Mouse (Mus musculus) lung, embryonic 16.5 days (tissue): ENCODE results near the gene Shroom4. TPM values are rescaled to one million over a fixed set of nuclear protein-coding genes. Genes with fewer than 3 reads are reported as not detected.

ENCODE experiments used
- ATAC-seq: fragments of 200-750 bp; cut with Nextera tagmentation; 2 replicates; pipeline ENCODE4 v1.8.0; 2017; ENCODE audit warnings: low read depth, mild to moderate bottlenecking, moderate library complexity
- H3K27ac ChIP-seq: fragments of 300-500 bp; sonication (generic); 2 replicates; pipeline ENCODE4 v1.5.1; 2014; ENCODE audit warnings: mild to moderate bottlenecking, control low read depth, low read length
- H3K27me3 ChIP-seq: fragments of 300-500 bp; sonication (generic); 2 replicates; pipeline ENCODE4 v1.6.1; 2014; ENCODE audit warnings: low read depth, low read length, mixed read lengths; ENCODE audit not compliant: control insufficient read depth, insufficient read depth
- H3K36me3 ChIP-seq: fragments of 300-500 bp; sonication (generic); 2 replicates; pipeline ENCODE4 v1.6.1; 2014; ENCODE audit warnings: low read length; ENCODE audit not compliant: control insufficient read depth, insufficient read depth
- H3K4me1 ChIP-seq: fragments of 300-500 bp; sonication (generic); replicated peaks from 2 replicates; pipeline ENCODE4 v1.6.1; 2014; ENCODE audit warnings: low read length, mixed read lengths; ENCODE audit not compliant: control insufficient read depth, insufficient read depth
- H3K4me2 ChIP-seq: fragments of 300-500 bp; sonication (generic); 2 replicates; pipeline ENCODE4 v1.6.1; 2014; ENCODE audit warnings: low read depth, low read length, control low read depth
- H3K4me3 ChIP-seq: fragments of 300-500 bp; sonication (generic); 2 replicates; pipeline ENCODE4 v1.5.1; 2014; ENCODE audit warnings: mild to moderate bottlenecking, low read length, control low read depth
- H3K9ac ChIP-seq: fragments of 300-500 bp; sonication (generic); 2 replicates; pipeline ENCODE4 v1.6.1; 2014; ENCODE audit warnings: low read length, control low read depth
- H3K9me3 ChIP-seq: fragments of 300-500 bp; sonication (generic); 2 replicates; pipeline ENCODE4 v1.6.1; 2016; ENCODE audit warnings: low read length; ENCODE audit not compliant: control insufficient read depth
- WGBS: fragments of 180-500 bp; shearing (Covaris S2); extraction: QIAGEN DNeasy Blood & Tissue Kit; methylation state at CpG from one replicate; pipeline ENCODE4 v1.1.7; 2014; 5-methylcytosine and 5-hydroxymethylcytosine counted together
- polyA plus RNA-seq: library from polyadenylated mRNA; unstranded; fragments of >200 nt; fragmentation: Nextera tagmentation; extraction: Ambion mirVana; gene quantifications from 2 replicates; pipeline ENCODE4 v1.2.1, GENCODE M21; 2015

Gene Shroom4
- polyA plus RNA-seq, 1 experiment from 2014 or later: 8.3 TPM

DNA sequence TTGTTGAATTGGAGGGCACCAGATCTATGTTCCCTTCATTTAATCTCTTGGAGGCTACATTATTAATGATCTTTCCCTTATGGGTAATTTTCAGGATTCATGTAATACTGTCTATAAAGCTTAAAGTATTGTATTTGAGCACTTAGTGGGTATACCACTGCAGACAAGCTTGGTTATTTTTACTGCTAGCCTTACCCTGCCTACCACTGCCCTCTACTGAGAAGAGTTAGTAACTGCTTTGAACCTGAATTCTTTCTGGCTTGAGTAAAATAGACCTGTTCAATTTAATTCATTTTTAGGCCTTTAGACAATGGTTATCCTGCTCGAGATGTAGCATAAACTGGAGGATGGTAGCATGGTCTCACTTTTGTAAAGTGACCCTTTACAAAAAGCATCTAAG lies 75.5 kb downstream of the Shroom4 start:
- no peak overlapping the region for H3K4me3 ChIP-seq
- no peaks in the 10 kb centered on the region for H3K27me3 ChIP-seq
- H3K27ac ChIP-seq: no peak overlapping the region
- H3K9ac ChIP-seq: no peak overlapping the region
- 20% methylated on average over 1 of the region's 1 CpGs for WGBS
- no peaks in the 10 kb centered on the region for H3K36me3 ChIP-seq
- no peaks in the 10 kb centered on the region for H3K9me3 ChIP-seq
- no peak overlapping the region for H3K4me2 ChIP-seq
- no peaks in the 10 kb centered on the region for H3K4me1 ChIP-seq
- no peak for ATAC-seq

GRCm38 (mm10) chrX:6482268-6482667 lies 82.6 kb downstream of the Shroom4 start:
- 87% methylated on average over 3 of the region's 4 CpGs for WGBS
- no peaks in the 10 kb centered on the region for H3K9me3 ChIP-seq

DNA sequence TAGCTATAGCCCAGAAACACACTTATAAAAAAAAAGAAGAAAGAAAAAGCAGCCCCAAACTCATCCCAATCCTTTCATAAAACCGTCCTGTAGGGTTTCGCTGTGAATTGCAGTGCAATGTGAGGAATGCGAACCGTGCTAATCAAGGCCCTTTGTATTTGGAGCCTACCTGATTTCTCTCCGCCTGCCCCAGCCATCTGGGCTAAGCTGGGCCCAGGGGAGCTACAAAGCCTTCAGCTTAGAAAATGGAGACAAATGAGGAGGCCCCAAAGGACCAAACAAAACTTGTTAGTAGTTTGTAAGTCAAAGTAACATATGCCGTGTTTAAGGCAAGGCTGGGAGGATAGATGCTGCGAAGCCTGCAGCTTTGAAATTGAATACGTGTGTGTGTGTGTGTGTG lies 84.2 kb downstream of the Shroom4 start:
- no peaks in the 10 kb centered on the region for H3K27me3 ChIP-seq
- ATAC-seq: no peak
- no peak overlapping the region for H3K4me3 ChIP-seq
- no peak overlapping the region for H3K9ac ChIP-seq
- WGBS: 55% methylated on average over 8 of the region's 8 CpGs
- no peak overlapping the region for H3K4me2 ChIP-seq
- H3K36me3 ChIP-seq: no peaks in the 10 kb centered on the region
- no peaks in the 10 kb centered on the region for H3K9me3 ChIP-seq
- H3K4me1 ChIP-seq: no peaks in the 10 kb centered on the region; the same call in 1 of the 2 replicates
- no peak overlapping the region for H3K27ac ChIP-seq

More at GRCm38 (mm10) chrX:6482268-6482667, 82.6 kb downstream of the Shroom4 start:
- Histone ChIP-seq H3K4me2 (no peak overlapping the region), H3K27ac (no peak overlapping the region), H3K9ac (no peak overlapping the region), H3K4me1 (no peaks in the 10 kb centered on the region), H3K36me3 (no peaks in the 10 kb centered on the region), H3K27me3 (no peaks in the 10 kb centered on the region), H3K4me3 (no peak overlapping the region)
- no peak for ATAC-seq

DNA sequence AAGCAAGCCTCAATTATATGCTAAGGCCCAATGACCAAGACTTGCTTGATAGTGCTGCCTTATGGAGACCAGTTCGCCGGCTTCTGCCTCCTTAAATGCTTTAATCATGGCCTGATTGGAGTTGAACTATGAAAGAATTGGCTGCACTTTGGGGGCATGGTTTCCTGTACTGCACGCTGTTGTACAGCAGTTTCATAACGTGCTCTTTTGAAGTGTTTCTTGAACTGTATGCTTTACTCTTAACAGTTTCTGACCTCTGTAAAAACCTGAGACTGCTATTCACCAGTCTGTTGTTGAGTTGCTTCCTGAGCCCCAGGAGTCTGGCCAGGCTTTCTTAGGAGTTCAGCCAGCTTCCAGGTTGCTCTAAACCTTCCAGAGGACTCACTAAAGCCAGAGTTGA lies 90.8 kb downstream of the Shroom4 start:
- Histone ChIP-seq H3K9me3 (no peaks in the 10 kb centered on the region), H3K9ac (no peak overlapping the region), H3K4me2 (no peak overlapping the region), H3K36me3 (no peaks in the 10 kb centered on the region), H3K27me3 (no peaks in the 10 kb centered on the region), H3K27ac (no peak overlapping the region), H3K4me1 (no peaks in the 10 kb centered on the region; the same call in 1 of the 2 replicates), H3K4me3 (no peak overlapping the region)
- peak; percentile 51; the same call in 1 of the 2 replicates for ATAC-seq
- WGBS: 57% methylated on average over 4 of the region's 4 CpGs

GRCm38 (mm10) chrX:6495456-6495855 lies 95.8 kb downstream of the Shroom4 start:
- H3K4me2 ChIP-seq: no peak overlapping the region
- no peak overlapping the region for H3K9ac ChIP-seq
- no peaks in the 10 kb centered on the region for H3K36me3 ChIP-seq
- H3K27me3 ChIP-seq: no peaks in the 10 kb centered on the region
- H3K27ac ChIP-seq: no peak overlapping the region
- H3K9me3 ChIP-seq: no peaks in the 10 kb centered on the region
- H3K4me3 ChIP-seq: no peak overlapping the region
- ATAC-seq: no peak
- peaks cover 2% of the 10 kb centered on the region; the same call in 1 of the 2 replicates for H3K4me1 ChIP-seq

GRCm38 (mm10) chrX:6496374-6496773 lies 96.7 kb downstream of the Shroom4 start:
- 21% methylated on average over 2 of the region's 2 CpGs for WGBS
- Histone ChIP-seq H3K4me3 (no peak overlapping the region), H3K9ac (no peak overlapping the region), H3K27ac (no peak overlapping the region), H3K4me1 (peaks cover 2% of the 10 kb centered on the region; the same call in 1 of the 2 replicates), H3K27me3 (no peaks in the 10 kb centered on the region), H3K4me2 (no peak overlapping the region), H3K36me3 (no peaks in the 10 kb centered on the region), H3K9me3 (no peaks in the 10 kb centered on the region)
- ATAC-seq: no peak

DNA sequence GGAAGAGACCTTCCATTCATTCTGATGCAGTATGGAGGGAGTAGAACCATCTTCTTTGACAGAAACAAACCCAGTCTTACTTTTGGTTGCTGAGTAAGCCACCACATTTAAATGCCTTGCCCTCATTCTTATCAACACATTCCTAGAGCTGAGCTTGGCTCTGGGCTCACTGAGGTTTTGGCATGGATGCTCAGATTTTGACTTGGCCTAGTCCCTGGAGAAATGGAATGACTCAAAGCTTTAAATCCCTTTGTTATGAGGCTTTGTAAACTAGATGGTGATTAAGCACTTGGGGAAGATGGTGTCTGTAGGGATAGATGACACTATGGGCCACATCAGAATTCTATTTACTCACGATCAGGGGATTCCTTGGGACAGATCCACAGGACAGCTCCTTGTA lies 102.2 kb downstream of the Shroom4 start:
- Histone ChIP-seq H3K4me3 (no peak overlapping the region), H3K4me1 (no peaks in the 10 kb centered on the region), H3K9ac (no peak overlapping the region), H3K36me3 (no peaks in the 10 kb centered on the region), H3K27me3 (no peaks in the 10 kb centered on the region), H3K27ac (no peak overlapping the region), H3K9me3 (no peaks in the 10 kb centered on the region), H3K4me2 (no peak overlapping the region)
- WGBS: 67% methylated on average over 1 of the region's 1 CpGs
- no peak for ATAC-seq

GRCm38 (mm10) chrX:6517217-6517616 lies 117.6 kb downstream of the Shroom4 start:
- WGBS: 68% methylated on average over 3 of the region's 3 CpGs
- no peak for ATAC-seq
- H3K27ac ChIP-seq: no peak overlapping the region
- H3K4me1 ChIP-seq: no peaks in the 10 kb centered on the region
- H3K27me3 ChIP-seq: no peaks in the 10 kb centered on the region
- no peaks in the 10 kb centered on the region for H3K9me3 ChIP-seq
- no peak overlapping the region for H3K4me3 ChIP-seq
- H3K4me2 ChIP-seq: no peak overlapping the region
- H3K9ac ChIP-seq: no peak overlapping the region
- H3K36me3 ChIP-seq: no peaks in the 10 kb centered on the region

GRCm38 (mm10) chrX:6518421-6518820 lies 118.8 kb downstream of the Shroom4 start:
- ATAC-seq: no peak
- Histone ChIP-seq H3K4me2 (no peak overlapping the region), H3K4me1 (no peaks in the 10 kb centered on the region)

GRCm38 (mm10) chrX:6522935-6523334 lies 123.3 kb downstream of the Shroom4 start:
- 65% methylated on average over 2 of the region's 2 CpGs for WGBS
- Histone ChIP-seq H3K4me3 (no peak overlapping the region), H3K27ac (no peak overlapping the region), H3K36me3 (no peaks in the 10 kb centered on the region), H3K9me3 (no peaks in the 10 kb centered on the region), H3K4me1 (no peaks in the 10 kb centered on the region), H3K9ac (no peak overlapping the region), H3K4me2 (no peak overlapping the region), H3K27me3 (no peaks in the 10 kb centered on the region)
- no peak for ATAC-seq

More at GRCm38 (mm10) chrX:6518421-6518820, 118.8 kb downstream of the Shroom4 start:
- no peaks in the 10 kb centered on the region for H3K36me3 ChIP-seq
- H3K4me3 ChIP-seq: no peak overlapping the region
- H3K9ac ChIP-seq: no peak overlapping the region
- H3K9me3 ChIP-seq: no peaks in the 10 kb centered on the region
- H3K27me3 ChIP-seq: no peaks in the 10 kb centered on the region
- H3K27ac ChIP-seq: no peak overlapping the region
- 23% methylated on average over 2 of the region's 2 CpGs for WGBS
